Mouse (Mus musculus) embryo, embryonic 9.5 days (tissue): ENCODE measurements around the gene Git2.

Experiments used
- DNase-seq: peaks from one replicate; pipeline ENCODE4 v3.0.0-alpha.2; 2017; ENCODE audit errors: extremely low spot score

The Git2 gene

DNA sequence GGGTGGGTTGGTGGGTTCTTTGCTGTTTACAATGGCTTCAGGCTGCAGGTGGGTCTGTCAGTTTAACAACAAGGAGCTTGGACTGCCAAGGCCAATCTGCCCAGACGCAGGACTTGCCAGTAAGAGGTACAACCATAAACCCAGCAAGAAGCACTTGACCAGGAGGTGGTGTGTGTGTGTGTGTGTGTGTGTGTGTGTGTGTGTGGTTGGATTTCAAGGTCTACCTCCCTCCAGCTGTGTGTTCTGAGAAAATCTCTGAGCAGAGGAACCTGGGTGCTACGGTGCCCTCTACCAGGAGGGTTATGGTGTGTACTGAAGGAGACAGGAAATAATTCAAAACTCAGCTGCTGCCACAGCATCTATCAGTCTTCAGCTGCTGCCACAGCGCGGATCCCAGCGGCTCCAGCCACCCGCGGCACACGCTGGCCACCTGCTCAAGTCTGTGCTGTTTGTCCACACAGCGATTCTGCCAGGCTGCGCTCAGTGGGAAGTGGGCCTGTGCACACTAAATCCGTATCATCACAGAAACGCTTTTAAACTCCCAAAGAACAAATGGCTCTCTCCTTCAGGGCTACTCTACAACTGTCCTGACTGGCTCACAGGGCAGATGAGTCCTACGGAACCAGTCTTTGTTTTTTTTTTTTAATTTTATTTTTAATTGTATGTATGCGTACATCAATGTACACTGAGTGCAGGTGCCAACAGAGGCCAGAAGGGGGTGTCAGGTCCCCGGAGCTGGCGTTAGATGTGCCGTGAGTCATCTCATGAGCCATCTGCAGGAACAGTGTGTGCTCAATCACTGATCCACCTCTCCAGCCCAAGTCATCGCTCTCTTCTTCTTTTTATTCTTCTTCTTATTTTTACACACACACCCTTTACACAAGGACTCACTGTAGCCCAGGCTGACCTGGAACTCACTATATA lies 10.2 kb downstream of the Git2 start:
- no peak for DNase-seq

GRCm38 (mm10) chr5:114761980-114762379 lies 13.3 kb downstream of the Git2 start:
- no peak for DNase-seq

- no peak for DNase-seq
Measured at GRCm38 (mm10) chr5:114759536-114760090, 15.7 kb downstream of the Git2 start.

DNA sequence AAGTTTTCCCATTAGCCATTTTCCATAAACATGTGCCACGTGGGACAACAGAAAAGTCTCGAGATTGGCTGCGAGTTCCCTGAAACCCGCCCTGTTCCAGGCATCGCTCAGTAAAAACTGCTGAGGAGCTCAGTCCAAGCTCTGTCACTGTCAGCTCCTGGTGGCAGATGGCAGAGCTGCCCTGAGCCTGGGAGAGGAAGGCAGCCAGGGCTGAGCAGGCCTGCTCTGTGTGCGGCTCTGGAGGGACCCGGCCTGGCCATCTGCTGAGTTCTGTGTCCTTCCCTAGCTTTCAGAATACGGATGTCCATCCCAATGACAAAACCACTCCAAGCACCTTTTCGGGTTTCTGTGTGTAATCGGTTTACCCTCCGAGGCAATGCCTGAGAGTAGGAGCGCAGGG lies 21.9 kb downstream of the Git2 start:
- DNase-seq, result no peak

DNA sequence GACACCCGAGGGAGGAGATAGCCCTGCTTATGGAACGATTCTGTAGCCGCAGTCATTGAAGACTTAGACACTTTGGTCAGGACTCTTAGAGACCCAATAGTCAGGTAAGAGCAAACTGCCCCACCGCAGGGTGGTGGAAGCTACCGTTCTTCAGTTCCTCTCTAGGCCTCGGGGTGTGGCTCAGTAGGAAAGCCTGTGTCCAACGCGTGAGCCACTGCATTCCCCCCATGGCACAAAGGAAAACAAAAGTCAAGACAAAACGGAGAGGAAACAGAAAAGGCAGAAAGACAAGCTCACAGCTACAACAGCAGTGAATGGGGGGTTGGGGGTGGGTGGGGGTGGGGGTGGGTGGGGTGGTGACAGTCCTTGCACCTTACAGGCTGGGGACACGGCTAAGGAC lies 22.9 kb downstream of the Git2 start:
- DNase-seq, result no peak

GRCm38 (mm10) chr5:114750325-114750724 lies 25.0 kb downstream of the Git2 start:
- no peak for DNase-seq

DNA sequence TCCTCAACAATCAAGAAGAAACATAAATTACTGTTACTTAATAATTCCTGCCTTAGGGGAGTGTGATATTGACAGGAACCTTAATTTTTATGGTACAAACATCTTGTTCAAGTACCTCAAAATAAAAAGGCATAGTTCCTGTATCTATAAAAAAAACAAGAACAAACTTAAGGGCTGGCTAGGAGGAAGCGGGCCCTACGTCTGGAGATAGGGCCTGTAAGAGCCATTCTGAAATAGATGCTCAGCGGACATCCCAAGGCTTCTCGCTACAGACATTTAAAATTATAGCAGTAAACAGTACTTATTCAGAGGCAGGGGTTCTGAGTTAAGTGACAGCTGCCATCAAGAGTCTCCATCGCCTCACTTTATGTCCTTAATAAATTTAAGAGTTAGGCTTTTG lies 27.8 kb downstream of the Git2 start:
- DNase-seq, result no peak

- no peak for DNase-seq
Measured at GRCm38 (mm10) chr5:114746886-114747285, 28.4 kb downstream of the Git2 start.

GRCm38 (mm10) chr5:114745581-114745980 lies 29.7 kb downstream of the Git2 start:
- no peak for DNase-seq

- no peak for DNase-seq
Measured at GRCm38 (mm10) chr5:114743697-114744090, 31.6 kb downstream of the Git2 start.

GRCm38 (mm10) chr5:114742998-114743696 lies 32.2 kb downstream of the Git2 start:
- no peak for DNase-seq

DNA sequence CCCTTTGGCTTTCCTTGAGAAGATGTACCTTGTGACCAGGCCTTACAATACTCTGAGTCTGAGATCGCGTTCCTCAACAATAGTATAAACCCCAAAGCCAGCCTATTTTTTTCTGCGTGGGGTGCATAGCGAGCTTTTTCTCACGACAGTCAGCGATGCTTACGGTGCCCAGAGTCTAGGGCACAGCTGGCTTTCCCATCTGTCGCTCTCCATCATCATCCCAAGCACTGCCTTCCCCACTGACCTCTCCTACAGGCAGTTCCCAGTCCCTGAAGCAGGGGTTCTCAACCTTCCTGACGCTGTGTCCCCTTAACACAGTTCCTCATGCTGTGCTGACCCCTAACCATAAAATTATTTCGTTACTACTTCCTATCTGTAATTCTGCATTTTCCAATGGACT lies 32.7 kb downstream of the Git2 start:
- no peak for DNase-seq

- DNase-seq, result no peak
Measured at GRCm38 (mm10) chr5:114740595-114740994, 34.7 kb downstream of the Git2 start.

DNA sequence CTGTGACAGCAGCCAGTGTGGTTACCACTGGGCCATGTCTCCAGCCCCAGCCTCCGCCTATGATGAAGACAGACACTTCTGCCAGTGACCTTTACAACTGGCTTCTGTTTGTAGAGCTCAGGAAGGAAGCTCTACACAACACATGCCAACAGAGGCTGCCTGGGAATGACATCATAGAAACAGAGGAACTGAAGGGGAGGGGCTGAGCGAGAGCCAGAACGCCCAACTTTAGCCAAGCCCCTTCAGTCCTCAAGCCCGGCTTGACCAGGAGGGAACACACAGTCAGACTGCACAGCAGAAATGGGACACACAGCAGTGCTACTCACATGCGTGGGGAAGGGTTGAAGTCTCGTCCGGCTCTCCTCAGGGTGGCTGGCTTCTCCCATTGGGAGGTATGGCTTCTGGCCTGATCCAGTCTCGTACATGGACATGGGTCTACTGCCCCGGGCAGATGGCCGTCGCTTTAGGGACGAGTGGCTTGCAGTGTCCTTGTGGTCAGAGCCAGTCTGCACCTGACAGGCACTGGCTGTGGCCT lies 36.5 kb downstream of the Git2 start:
- DNase-seq, result no peak

DNA sequence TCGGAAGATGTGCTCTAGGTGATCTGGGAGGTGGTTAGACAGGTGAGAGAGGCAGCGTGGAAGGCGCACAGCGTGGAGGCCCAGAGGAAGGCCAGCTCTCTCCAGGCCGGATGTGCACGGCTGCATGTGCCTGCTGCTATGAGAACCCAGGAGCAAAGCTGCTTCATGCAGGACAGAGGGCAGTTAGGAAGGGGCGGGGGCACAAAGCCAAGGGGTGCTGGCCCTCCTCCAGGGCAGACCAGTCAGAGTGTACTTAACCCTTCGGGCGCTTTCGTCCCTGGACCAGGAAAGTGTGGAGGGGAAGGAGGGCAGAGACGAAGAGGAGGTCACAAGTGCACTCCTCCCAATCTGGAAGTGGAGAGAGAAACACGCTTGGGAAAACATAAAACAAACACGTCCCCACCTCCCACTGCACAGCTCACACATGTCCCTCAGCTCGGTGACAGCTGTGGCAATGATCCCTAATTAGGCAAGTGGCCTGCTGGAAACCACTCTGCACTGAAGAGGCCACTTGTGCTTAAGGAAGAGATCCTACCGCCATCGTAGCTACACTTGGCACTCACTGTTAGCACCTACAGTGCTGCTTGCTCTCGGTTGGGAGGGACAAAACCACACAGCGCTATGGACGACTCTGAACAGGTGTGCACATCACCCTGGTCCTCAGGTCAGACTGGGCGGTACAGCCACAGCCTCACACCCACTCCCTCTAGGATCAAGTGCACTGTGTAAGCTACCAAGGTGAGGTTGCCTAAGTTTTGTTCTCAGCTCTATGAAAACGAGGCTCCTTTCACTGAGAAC lies 38.0 kb downstream of the Git2 start:
- DNase-seq, result no peak

DNA sequence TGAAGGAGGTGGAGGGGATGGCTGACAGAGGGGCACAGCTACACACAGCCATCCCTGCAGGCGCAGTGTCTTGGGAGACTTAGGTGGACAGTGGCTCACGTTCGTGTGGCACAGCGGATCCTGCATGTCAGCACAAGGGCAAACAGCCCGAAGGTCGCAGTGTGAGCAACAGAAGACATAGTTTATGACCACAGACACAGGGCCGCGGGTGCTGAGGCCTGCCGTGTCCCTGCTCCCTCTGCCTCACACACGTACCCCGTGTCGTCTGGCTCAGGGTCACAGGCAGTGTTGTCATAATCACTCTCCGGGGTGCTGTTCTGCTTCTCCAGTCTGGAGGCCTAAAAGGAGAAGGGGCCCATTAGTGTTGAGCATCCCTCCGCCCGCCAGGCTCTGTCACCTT lies 41.7 kb downstream of the Git2 start:
- no peak for DNase-seq

- no peak for DNase-seq
Measured at GRCm38 (mm10) chr5:114731969-114732368, 43.3 kb downstream of the Git2 start.

DNA sequence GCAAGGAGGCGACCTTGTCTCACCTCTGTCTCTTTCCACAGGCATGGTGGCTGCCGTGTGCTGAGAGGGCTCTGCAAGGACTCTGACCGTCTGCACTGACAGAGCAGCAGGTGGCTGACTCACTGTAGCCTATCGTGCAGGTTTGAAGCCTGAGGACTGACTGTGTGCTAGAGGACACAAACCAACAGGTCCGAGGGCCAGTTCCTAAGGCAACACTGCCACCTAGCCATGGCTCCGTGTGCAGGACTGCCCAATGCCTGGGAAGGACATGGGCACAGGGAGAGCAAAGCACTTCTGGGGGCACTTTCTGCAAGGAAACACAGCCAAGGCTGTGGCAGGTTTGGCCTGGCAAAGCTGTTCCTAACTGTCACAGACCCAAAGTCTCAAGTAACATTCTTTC lies 43.8 kb downstream of the Git2 start:
- no peak for DNase-seq

DNA sequence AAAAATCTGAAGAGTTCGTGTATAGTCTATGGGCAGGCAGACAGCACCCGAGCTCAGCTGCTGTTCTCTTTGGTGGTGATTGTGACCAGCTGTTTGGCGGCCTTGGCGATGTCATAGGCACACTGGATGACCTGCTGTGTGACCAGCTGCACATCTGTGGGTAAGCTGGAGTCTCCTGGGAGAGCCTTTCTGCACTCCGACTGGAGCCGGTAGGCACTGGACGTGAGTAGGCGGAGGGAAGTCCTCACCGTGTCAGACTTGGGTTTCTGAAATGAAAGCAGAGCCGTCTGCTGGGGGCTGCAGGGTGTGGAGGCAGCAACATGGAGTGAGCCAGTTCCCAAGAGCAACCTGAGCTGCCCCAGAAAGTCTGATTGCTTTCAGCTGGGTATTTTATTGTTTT lies 45.2 kb downstream of the Git2 start:
- no peak for DNase-seq

DNA sequence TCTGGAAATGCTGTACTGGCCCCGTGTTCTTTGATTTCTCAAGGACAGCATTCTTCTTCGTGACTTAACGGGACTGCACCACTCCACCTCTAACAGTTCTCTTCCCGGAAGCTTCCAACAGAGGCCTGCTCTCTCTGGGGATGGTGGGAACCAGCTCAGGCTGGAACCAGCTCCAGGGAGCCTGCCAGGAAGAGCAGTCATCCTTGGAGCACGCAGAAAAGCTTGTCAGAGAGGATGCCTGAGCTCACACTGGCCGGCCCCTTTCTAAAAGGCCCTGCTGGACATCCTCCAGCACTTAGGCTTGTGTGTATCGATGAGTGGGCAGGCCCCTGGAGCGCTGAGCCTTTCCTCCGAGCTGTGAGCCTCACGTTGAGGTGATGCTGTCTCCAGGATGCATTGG lies 47.2 kb downstream of the Git2 start:
- DNase-seq, result no peak

DNA sequence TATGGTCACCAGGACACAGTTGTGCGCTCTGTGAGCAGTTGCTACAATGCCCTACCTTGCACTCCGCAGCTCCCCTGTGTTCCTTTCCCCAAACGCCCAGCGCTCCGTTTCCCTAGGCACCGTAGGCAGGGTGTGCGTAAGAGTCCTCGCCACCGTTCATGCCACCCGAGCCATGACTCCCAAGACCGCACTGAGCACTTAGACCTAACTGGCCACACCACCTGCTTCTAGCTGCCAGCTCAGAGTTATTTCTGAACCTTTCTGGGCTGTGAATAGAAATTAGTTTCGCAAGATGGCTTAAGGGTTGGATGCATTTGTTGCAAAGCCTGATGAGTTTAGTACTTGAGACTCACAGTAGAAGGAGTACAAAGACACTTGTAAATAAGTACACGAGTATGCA lies 52.5 kb downstream of the Git2 start:
- no peak for DNase-seq

GRCm38 (mm10) chr5:114721969-114722368 lies 53.3 kb downstream of the Git2 start:
- no peak for DNase-seq
